Mouse (Mus musculus) embryonic fibroblast, embryonic 13.5 days (primary cell): ENCODE results near the gene Ncoa3.

Experiments used
- CTCF ChIP-seq: IDR thresholded peaks from 2 replicates; pipeline ENCODE4 v1.5.1; 2011; ENCODE audit warnings: mild to moderate bottlenecking, control low read depth, low read length, moderate library complexity, borderline replicate concordance; ENCODE audit not compliant: insufficient read depth
- POLR2A ChIP-seq: IDR thresholded peaks from 2 replicates; pipeline ENCODE4 v1.6.1; 2011; ENCODE audit warnings: low read depth, mild to moderate bottlenecking, control low read depth, low read length, moderate library complexity

DNA sequence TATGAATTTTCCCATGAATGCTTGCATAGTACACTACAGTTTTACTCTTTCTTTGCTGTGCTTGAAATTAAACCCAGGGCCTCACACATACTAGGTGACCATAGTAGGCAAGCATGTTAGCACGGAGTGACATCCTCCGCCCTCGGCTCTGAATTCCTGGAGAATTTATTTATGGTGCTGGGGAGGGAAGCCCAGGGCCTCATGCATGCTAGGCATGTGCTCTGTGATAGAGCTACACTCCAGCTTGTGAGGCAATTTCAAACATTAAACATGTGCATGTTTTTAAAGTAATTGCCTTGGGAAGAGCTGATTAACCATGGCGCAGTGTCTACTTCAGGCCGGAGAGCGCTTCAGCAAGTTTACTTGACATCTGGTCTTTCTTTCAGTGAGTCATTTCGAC, 56.4 kb downstream of the Ncoa3 start:
- no peak for TF ChIP-seq CTCF
- no peak for TF ChIP-seq POLR2A
